Mouse (Mus musculus): ENCODE results near the gene Gm21693. TPM values are rescaled to one million over a fixed set of nuclear protein-coding genes. Genes with fewer than 3 reads are reported as not detected.

Gm21693 gene
- total RNA-seq (2023) = not detected

DNA sequence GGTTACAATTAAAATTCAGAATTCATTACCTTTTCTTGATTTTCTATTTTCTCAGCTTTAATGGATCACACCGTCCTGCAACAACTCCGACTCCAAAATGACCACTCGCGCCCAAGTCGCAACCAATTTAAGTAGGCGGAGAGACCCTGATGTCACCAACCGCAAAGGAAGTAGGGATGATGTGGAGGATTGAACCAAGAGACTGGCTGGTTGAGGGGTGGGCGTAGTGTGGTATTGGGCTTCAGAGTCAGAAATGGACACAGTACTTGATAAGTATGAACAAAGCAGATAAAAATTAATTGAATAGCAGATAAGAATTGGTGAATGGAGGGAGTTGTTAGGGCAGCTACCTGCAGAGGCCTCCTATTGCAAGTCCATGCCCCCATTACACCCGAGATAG is at the start of gene Gm21693:
Gm21693 (minus strand) TSS at position 101 of the 400 bp plus-strand sequence.

DNA sequence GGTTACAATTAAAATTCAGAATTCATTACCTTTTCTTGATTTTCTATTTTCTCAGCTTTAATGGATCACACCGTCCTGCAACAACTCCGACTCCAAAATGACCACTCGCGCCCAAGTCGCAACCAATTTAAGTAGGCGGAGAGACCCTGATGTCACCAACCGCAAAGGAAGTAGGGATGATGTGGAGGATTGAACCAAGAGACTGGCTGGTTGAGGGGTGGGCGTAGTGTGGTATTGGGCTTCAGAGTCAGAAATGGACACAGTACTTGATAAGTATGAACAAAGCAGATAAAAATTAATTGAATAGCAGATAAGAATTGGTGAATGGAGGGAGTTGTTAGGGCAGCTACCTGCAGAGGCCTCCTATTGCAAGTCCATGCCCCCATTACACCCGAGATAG is 38.8 kb downstream of the Gm21693 start, which contains the start of gene Gm21677:
Gm21677 (minus strand) TSS at position 101 of the 400 bp plus-strand sequence.

Other genes starting within 250 kb of the Gm21693 start
- not detected for gene Gm21677, start 38.9 kb downstream of the Gm21693 start, total RNA-seq (2023)
- not detected for gene Gm21704, start 64.8 kb upstream of the Gm21693 start, total RNA-seq (2023)
- not detected for gene Gm21708, start 64.8 kb upstream of the Gm21693 start, total RNA-seq (2023)